Mouse (Mus musculus): ENCODE results near the gene Ptgds. TPM values are rescaled to one million over a fixed set of nuclear protein-coding genes. Genes with fewer than 3 reads are reported as not detected.
A peak's percentile ranks its signal among the peaks of the same experiment; 100 is the strongest.

The Ptgds gene
- total and polyA plus RNA-seq, 3 experiments: 472 to 795 (median 774) TPM

DNA sequence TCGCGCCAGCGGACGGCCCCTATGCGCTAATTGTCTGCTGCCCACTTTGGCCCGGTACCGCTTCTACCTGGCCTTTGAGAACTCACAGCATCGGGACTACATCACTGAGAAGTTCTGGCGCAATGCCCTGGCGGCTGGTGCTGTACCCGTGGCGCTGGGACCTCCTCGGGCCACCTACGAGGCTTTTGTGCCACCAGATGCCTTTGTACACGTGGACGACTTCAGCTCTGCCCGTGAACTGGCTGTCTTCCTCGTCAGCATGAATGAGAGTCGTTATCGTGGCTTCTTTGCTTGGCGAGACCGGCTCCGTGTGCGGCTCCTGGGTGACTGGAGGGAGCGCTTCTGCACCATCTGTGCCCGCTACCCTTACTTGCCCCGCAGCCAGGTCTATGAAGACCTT, 44.4 kb downstream of the Ptgds start:
- Histone ChIP-seq H3K27ac (no peak overlapping the region), H3K4me1 (ENCODE audit: control insufficient read depth, insufficient read depth, low read length) (no peaks in the 10 kb centered on the region; the same call in 1 of the 2 replicates), H3K36me3 (ENCODE audit: control insufficient read depth, insufficient read depth, low read length) (no peaks in the 10 kb centered on the region), H3K79me2 (replicated peaks; ENCODE audit: control insufficient read depth, insufficient read depth, low read length) (no peaks in the 10 kb centered on the region), H3K27me3 (ENCODE audit: control insufficient read depth, insufficient read depth, low read length) (no peaks in the 10 kb centered on the region), H3K4me3 (no peak overlapping the region), H3K9ac (ENCODE audit: low read depth, low read length) (no peak overlapping the region)
- DNase-seq: no peak
- 48% methylated on average over 27 of the region's 27 CpGs for WGBS
- intact Hi-C loops (cut with DNase I): loop anchor here (10.0 kb wide), 1 partner anchor 129 kb away; the partner anchor contains the start of gene Edf1
- TF ChIP-seq POLR2A (IDR thresholded peaks at IDR 0.05; ENCODE audit: insufficient read depth, low read depth, low read length): no peak
- TF ChIP-seq EP300 (IDR thresholded peaks at IDR 0.05; ENCODE audit: insufficient read depth, low read depth, low read length): no peak
- no peak for TF ChIP-seq CTCF (IDR thresholded peaks at IDR 0.05)

DNA sequence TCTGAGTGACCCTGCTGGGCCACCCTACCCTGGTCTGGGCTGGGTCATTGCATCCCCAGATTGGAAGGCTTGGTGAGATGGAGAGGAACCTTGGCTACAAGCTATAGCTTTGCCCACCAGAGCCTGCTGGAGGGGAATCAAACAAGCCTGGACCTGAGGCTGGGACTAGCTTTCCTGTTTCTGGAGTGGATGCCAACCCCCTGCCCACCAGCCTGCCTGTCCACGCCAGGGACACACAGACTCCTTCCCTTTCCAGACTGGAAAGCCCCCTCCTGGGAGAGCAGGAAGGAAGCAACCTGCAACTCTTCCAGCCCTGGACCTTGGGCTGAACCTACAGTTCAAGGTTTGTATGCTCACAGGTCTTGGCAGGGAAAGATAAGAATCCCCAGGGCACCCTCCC, 46.2 kb downstream of the Ptgds start:
- intact Hi-C loops (cut with DNase I): loop anchor here (10.0 kb wide), 1 partner anchor 131 kb away; the partner anchor contains the start of gene Edf1

GRCm38 (mm10) chr2:25422587-25423410, 47.0 kb downstream of the Ptgds start, which contains the start of gene Fut7:
Gene Fut7, plus strand, starts transcription at chr2:25423267.
- WGBS: 53% methylated on average over 17 of the region's 17 CpGs
- H3K4me1 ChIP-seq (ENCODE audit: control insufficient read depth, insufficient read depth, low read length): no peaks in the 10 kb centered on the region
- H3K36me3 ChIP-seq (ENCODE audit: control insufficient read depth, insufficient read depth, low read length): no peaks in the 10 kb centered on the region
- H3K4me3 ChIP-seq: no peak within 1 kb of the TSS
- H3K9ac ChIP-seq (ENCODE audit: low read depth, low read length): no peak within 1 kb of the TSS
- TF ChIP-seq CTCF (IDR thresholded peaks at IDR 0.05): no peak
- no peak for TF ChIP-seq POLR2A (IDR thresholded peaks at IDR 0.05; ENCODE audit: insufficient read depth, low read depth, low read length)
- TF ChIP-seq EP300 (IDR thresholded peaks at IDR 0.05; ENCODE audit: insufficient read depth, low read depth, low read length): no peak
- DNase-seq: peak in 1 of 2 experiments; percentile 34
- H3K27me3 ChIP-seq (ENCODE audit: control insufficient read depth, insufficient read depth, low read length): no peaks in the 10 kb centered on the region
- no peaks in the 10 kb centered on the region for H3K79me2 ChIP-seq (replicated peaks; ENCODE audit: control insufficient read depth, insufficient read depth, low read length)
- H3K27ac ChIP-seq: no peak within 1 kb of the TSS
- intact Hi-C loops (cut with DNase I): loop anchor here (10.0 kb wide), 1 partner anchor 132 kb away; the partner anchor contains the start of gene Edf1

More for the DNA sequence above, 46.2 kb downstream of the Ptgds start:
- H3K27ac ChIP-seq: no peak overlapping the region
- WGBS: 65% methylated on average over 1 of the region's 1 CpGs
- no peaks in the 10 kb centered on the region for H3K79me2 ChIP-seq (replicated peaks; ENCODE audit: control insufficient read depth, insufficient read depth, low read length)
- TF ChIP-seq POLR2A (IDR thresholded peaks at IDR 0.05; ENCODE audit: insufficient read depth, low read depth, low read length): no peak
- no peak for TF ChIP-seq CTCF (IDR thresholded peaks at IDR 0.05)
- no peak for TF ChIP-seq EP300 (IDR thresholded peaks at IDR 0.05; ENCODE audit: insufficient read depth, low read depth, low read length)
- H3K4me3 ChIP-seq: no peak overlapping the region
- H3K27me3 ChIP-seq (ENCODE audit: control insufficient read depth, insufficient read depth, low read length): no peaks in the 10 kb centered on the region
- H3K4me1 ChIP-seq (ENCODE audit: control insufficient read depth, insufficient read depth, low read length): no peaks in the 10 kb centered on the region
- no peak overlapping the region for H3K9ac ChIP-seq (ENCODE audit: low read depth, low read length)
- no peak for DNase-seq
- no peaks in the 10 kb centered on the region for H3K36me3 ChIP-seq (ENCODE audit: control insufficient read depth, insufficient read depth, low read length)

GRCm38 (mm10) chr2:25421896-25422295, 48.0 kb downstream of the Ptgds start:
- Histone ChIP-seq H3K9ac (ENCODE audit: low read depth, low read length) (no peak overlapping the region), H3K27ac (no peak overlapping the region), H3K4me1 (ENCODE audit: control insufficient read depth, insufficient read depth, low read length) (peaks cover 4% of the 10 kb centered on the region; the same call in 1 of the 2 replicates), H3K27me3 (ENCODE audit: control insufficient read depth, insufficient read depth, low read length) (no peaks in the 10 kb centered on the region), H3K79me2 (replicated peaks; ENCODE audit: control insufficient read depth, insufficient read depth, low read length) (no peaks in the 10 kb centered on the region), H3K36me3 (ENCODE audit: control insufficient read depth, insufficient read depth, low read length) (no peaks in the 10 kb centered on the region; the same call in 1 of the 2 replicates), H3K4me3 (no peak overlapping the region)
- DNase-seq: peak in 1 of 2 experiments; percentile 32
- intact Hi-C loops (cut with DNase I): loop anchor here (10.0 kb wide), 1 partner anchor 133 kb away; the partner anchor contains the start of gene Edf1
- no peak for TF ChIP-seq EP300 (IDR thresholded peaks at IDR 0.05; ENCODE audit: insufficient read depth, low read depth, low read length)
- TF ChIP-seq POLR2A (IDR thresholded peaks at IDR 0.05; ENCODE audit: insufficient read depth, low read depth, low read length): no peak
- peak; percentile 62 for TF ChIP-seq CTCF (IDR thresholded peaks at IDR 0.05)
- 25% methylated on average over 3 of the region's 3 CpGs for WGBS

DNA sequence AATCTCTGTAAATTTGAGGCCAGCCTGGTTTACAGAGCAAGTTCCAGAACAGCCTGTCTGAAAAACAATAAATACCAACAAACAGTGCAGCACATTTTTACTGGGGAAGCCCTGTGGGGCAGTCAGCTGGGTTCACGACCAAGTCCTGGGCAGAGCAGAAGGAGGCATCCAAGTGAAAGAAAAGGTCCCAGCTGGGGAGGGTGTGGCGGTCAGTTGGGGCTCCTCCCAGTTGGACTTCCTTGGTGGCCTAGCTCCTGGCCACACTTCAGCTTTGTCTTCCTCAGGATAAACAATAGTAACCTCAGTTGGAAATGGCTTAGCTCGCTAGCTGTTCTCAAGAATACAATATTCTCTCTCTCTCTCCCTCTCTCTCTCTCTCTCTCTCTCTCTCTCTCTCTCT, 52.4 kb downstream of the Ptgds start:
- Histone ChIP-seq H3K4me1 (ENCODE audit: control insufficient read depth, insufficient read depth, low read length) (peaks cover 4% of the 10 kb centered on the region; the same call in 1 of the 2 replicates), H3K4me3 (no peak overlapping the region), H3K27ac (peak overlapping the region; percentile 0; the same call in 1 of the 2 replicates), H3K27me3 (ENCODE audit: control insufficient read depth, insufficient read depth, low read length) (no peaks in the 10 kb centered on the region), H3K36me3 (ENCODE audit: control insufficient read depth, insufficient read depth, low read length) (no peaks in the 10 kb centered on the region; the same call in 1 of the 2 replicates), H3K79me2 (replicated peaks; ENCODE audit: control insufficient read depth, insufficient read depth, low read length) (no peaks in the 10 kb centered on the region), H3K9ac (ENCODE audit: low read depth, low read length) (no peak overlapping the region)
- intact Hi-C loops (cut with DNase I): no loop called here
- 21% methylated on average over 3 of the region's 3 CpGs for WGBS
- TF ChIP-seq POLR2A (IDR thresholded peaks at IDR 0.05; ENCODE audit: insufficient read depth, low read depth, low read length): no peak
- TF ChIP-seq CTCF (IDR thresholded peaks at IDR 0.05): no peak
- peak in 1 of 2 experiments; percentile 45 for DNase-seq

Small RNAs within 50 kb of the gene (microRNA-seq; reads per million reads assigned to microRNA genes)
- 0 to 0.77 reads per million in 2 experiments for gene Mir3087

Other genes starting within 250 kb of the Ptgds start
Only the 30 nearest of the 41 such genes appear.
- gene Ssna1, start 197.6 kb downstream of the Ptgds start, total RNA-seq (2021): 10 to 100 TPM; 39.7 to 41.5 TPM
- gene Ssna1, start 197.6 kb downstream of the Ptgds start, polyA plus RNA-seq (2012; rRNA removed): 33.1 and 36.3 TPM in 2 replicates
- 10 to 100 TPM; 36.0 to 36.3 TPM for gene Anapc2, start 197.6 kb downstream of the Ptgds start, total RNA-seq (2021)
- gene Anapc2, start 197.6 kb downstream of the Ptgds start, polyA plus RNA-seq (2012; rRNA removed): 57.2 and 68.2 TPM in 2 replicates
- gene Tmem210, start 181.9 kb downstream of the Ptgds start, total RNA-seq (2021): not detected
- 0.27 and 0.44 TPM in 2 replicates for gene Tmem210, start 181.9 kb downstream of the Ptgds start, polyA plus RNA-seq (2012; rRNA removed)
- gene Lrrc26, start 180.1 kb downstream of the Ptgds start, total RNA-seq (2021): not detected
- gene Lrrc26, start 180.1 kb downstream of the Ptgds start, polyA plus RNA-seq (2012; rRNA removed): 2.9 TPM in 1 of 2 replicates, not detected in the other
- gene Grin1, start 150.9 kb downstream of the Ptgds start, total RNA-seq (2021): not detected
- 0.18 and 0.41 TPM in 2 replicates for gene Grin1, start 150.9 kb downstream of the Ptgds start, polyA plus RNA-seq (2012; rRNA removed)
- 10 to 100 TPM; 21.6 to 22.5 TPM for gene Man1b1, start 137.7 kb downstream of the Ptgds start, total RNA-seq (2021)
- 8.2 and 9.9 TPM in 2 replicates for gene Man1b1, start 137.7 kb downstream of the Ptgds start, polyA plus RNA-seq (2012; rRNA removed)
- 1 to 10 TPM; 4.8 to 5.4 TPM for gene Dpp7, start 113.7 kb downstream of the Ptgds start, total RNA-seq (2021)
- 11.4 and 11.8 TPM in 2 replicates for gene Dpp7, start 113.7 kb downstream of the Ptgds start, polyA plus RNA-seq (2012; rRNA removed)
- 1 to 10 TPM; 7.2 to 7.9 TPM for gene Uap1l1, start 104.4 kb downstream of the Ptgds start, total RNA-seq (2021)
- 7.6 and 8.3 TPM in 2 replicates for gene Uap1l1, start 104.4 kb downstream of the Ptgds start, polyA plus RNA-seq (2012; rRNA removed)
- not detected for gene Sapcd2, start 97.7 kb downstream of the Ptgds start, total RNA-seq (2021)
- 0.20 and 0.26 TPM in 2 replicates for gene Sapcd2, start 97.7 kb downstream of the Ptgds start, polyA plus RNA-seq (2012; rRNA removed)
- gene Entpd2, start 74.2 kb downstream of the Ptgds start, total RNA-seq (2021): 10 to 100 TPM; 11.1 to 13.5 TPM
- 36.3 and 37.1 TPM in 2 replicates for gene Entpd2, start 74.2 kb downstream of the Ptgds start, polyA plus RNA-seq (2012; rRNA removed)
- 10 to 100 TPM; 21.3 to 30.4 TPM for gene Npdc1, start 70.7 kb downstream of the Ptgds start, total RNA-seq (2021)
- gene Npdc1, start 70.7 kb downstream of the Ptgds start, polyA plus RNA-seq (2012; rRNA removed): 47.8 and 52.2 TPM in 2 replicates
- under 1 TPM in 1 of 2 experiments, not detected in 1; 0.11 TPM for gene Fut7, start 46.8 kb downstream of the Ptgds start, total RNA-seq (2021)
- 0.43 TPM in 1 of 2 replicates, not detected in the other for gene Fut7, start 46.8 kb downstream of the Ptgds start, polyA plus RNA-seq (2012; rRNA removed)
- 10 to 100 TPM; 36.1 to 41.1 TPM for gene Abca2, start 41.3 kb downstream of the Ptgds start, total RNA-seq (2021)
- 43.4 and 44.2 TPM in 2 replicates for gene Abca2, start 41.3 kb downstream of the Ptgds start, polyA plus RNA-seq (2012; rRNA removed)
- 1 to 10 TPM; 1.4 to 1.8 TPM for gene Clic3, start 13.2 kb downstream of the Ptgds start, total RNA-seq (2021)
- 4.8 and 7.4 TPM in 2 replicates for gene Clic3, start 13.2 kb downstream of the Ptgds start, polyA plus RNA-seq (2012; rRNA removed)
- 10 to 100 TPM; 17.7 to 20.6 TPM for gene Paxx, start 9.0 kb downstream of the Ptgds start, total RNA-seq (2021)
- gene Paxx, start 9.0 kb downstream of the Ptgds start, polyA plus RNA-seq (2012; rRNA removed): 32.8 and 36.8 TPM in 2 replicates
- not detected for gene Lcn12, start 23.9 kb upstream of the Ptgds start, total RNA-seq (2021)
- not detected in 2 replicates for gene Lcn12, start 23.9 kb upstream of the Ptgds start, polyA plus RNA-seq (2012; rRNA removed)
- gene Fbxw5, start 30.7 kb upstream of the Ptgds start, total RNA-seq (2021): 10 to 100 TPM; 82.7 to 84.8 TPM
- gene Fbxw5, start 30.7 kb upstream of the Ptgds start, polyA plus RNA-seq (2012; rRNA removed): 32.9 and 41.0 TPM in 2 replicates
- gene C8g, start 31.7 kb upstream of the Ptgds start, total RNA-seq (2021): 1 to 10 TPM; 1.3 to 1.6 TPM
- gene C8g, start 31.7 kb upstream of the Ptgds start, polyA plus RNA-seq (2012; rRNA removed): 4.1 and 6.1 TPM in 2 replicates
- 10 to 100 TPM; 13.5 to 15.8 TPM for gene Traf2, start 76.9 kb upstream of the Ptgds start, total RNA-seq (2021)
- gene Traf2, start 76.9 kb upstream of the Ptgds start, polyA plus RNA-seq (2012; rRNA removed): 10.8 and 15.1 TPM in 2 replicates
- gene Edf1, start 87.8 kb upstream of the Ptgds start, total RNA-seq (2021): 100 to 1,000 TPM; 211 to 222 TPM
- gene Edf1, start 87.8 kb upstream of the Ptgds start, polyA plus RNA-seq (2012; rRNA removed): 81.9 and 110 TPM in 2 replicates
- 1 to 10 TPM in 1 of 2 experiments, under 1 TPM in 1; 0.60 to 2.2 TPM for gene Mamdc4, start 104.8 kb upstream of the Ptgds start, total RNA-seq (2021)
- 1.6 and 8.5 TPM in 2 replicates for gene Mamdc4, start 104.8 kb upstream of the Ptgds start, polyA plus RNA-seq (2012; rRNA removed)
- 10 to 100 TPM; 52.6 to 69.9 TPM for gene Phpt1, start 105.2 kb upstream of the Ptgds start, total RNA-seq (2021)
- gene Phpt1, start 105.2 kb upstream of the Ptgds start, polyA plus RNA-seq (2012; rRNA removed): 100 and 101 TPM in 2 replicates
- gene Ajm1, start 111.7 kb upstream of the Ptgds start, total RNA-seq (2021): under 1 TPM; 0.05 to 0.36 TPM
- gene Ajm1, start 111.7 kb upstream of the Ptgds start, polyA plus RNA-seq (2012; rRNA removed): 0.15 and 1.1 TPM in 2 replicates
- 10 to 100 TPM; 61.2 to 65.3 TPM for gene Rabl6, start 138.5 kb upstream of the Ptgds start, total RNA-seq (2021)
- 48.8 and 56.0 TPM in 2 replicates for gene Rabl6, start 138.5 kb upstream of the Ptgds start, polyA plus RNA-seq (2012; rRNA removed)
- gene Ccdc183, start 147.6 kb upstream of the Ptgds start, total RNA-seq (2021): not detected
- not detected in 2 replicates for gene Ccdc183, start 147.6 kb upstream of the Ptgds start, polyA plus RNA-seq (2012; rRNA removed)
- gene Tmem141, start 152.0 kb upstream of the Ptgds start, total RNA-seq (2021): 10 to 100 TPM; 29.4 to 32.6 TPM
- 49.2 and 73.7 TPM in 2 replicates for gene Tmem141, start 152.0 kb upstream of the Ptgds start, polyA plus RNA-seq (2012; rRNA removed)
- 1 to 10 TPM; 4.8 to 6.8 TPM for gene Fcna, start 158.0 kb upstream of the Ptgds start, total RNA-seq (2021)
- 3.4 and 4.0 TPM in 2 replicates for gene Fcna, start 158.0 kb upstream of the Ptgds start, polyA plus RNA-seq (2012; rRNA removed)
- gene Lcn8, start 183.1 kb upstream of the Ptgds start, total RNA-seq (2021): 1 to 10 TPM in 1 of 2 experiments, under 1 TPM in 1; 0.98 to 1.2 TPM
- gene Lcn8, start 183.1 kb upstream of the Ptgds start, polyA plus RNA-seq (2012; rRNA removed): 0.20 TPM in 1 of 2 replicates, not detected in the other
- gene Lcn5, start 187.9 kb upstream of the Ptgds start, total RNA-seq (2021): not detected
- not detected in 2 replicates for gene Lcn5, start 187.9 kb upstream of the Ptgds start, polyA plus RNA-seq (2012; rRNA removed)
- not detected for gene Lcn6, start 206.7 kb upstream of the Ptgds start, total RNA-seq (2021)
- not detected in 2 replicates for gene Lcn6, start 206.7 kb upstream of the Ptgds start, polyA plus RNA-seq (2012; rRNA removed)